Mouse (Mus musculus): ENCODE measurements around the gene Lrig1.

DNA sequence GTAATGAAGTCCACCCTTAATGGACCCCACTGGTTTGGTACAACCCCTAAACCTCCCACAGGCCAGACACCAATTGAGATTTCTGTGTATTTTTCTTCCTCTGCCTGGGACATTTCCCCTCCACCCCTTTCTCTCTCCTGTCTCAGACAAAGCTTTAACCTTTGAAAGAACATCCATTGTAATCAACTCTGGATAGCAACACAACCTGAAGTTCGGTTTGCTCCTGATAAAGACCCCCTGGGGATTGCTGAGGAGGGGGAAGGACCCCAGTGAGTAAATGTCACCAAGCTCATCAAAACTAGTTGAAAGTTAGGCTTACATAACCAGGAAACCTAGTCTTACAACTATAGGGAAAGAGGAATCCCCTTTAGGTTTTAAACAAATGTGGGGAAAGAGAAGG, 5.5 kb downstream of the Lrig1 start:
- TF ChIP-seq ZC3H11A (IDR thresholded peaks at IDR 0.05; ENCODE audit: borderline replicate concordance, low read depth, low read length), result no peak
- no peak for TF ChIP-seq HCFC1 (IDR thresholded peaks at IDR 0.05; ENCODE audit: borderline replicate concordance, insufficient read depth, low read length)

Measured in ES-E14 (cell line).